Mouse (Mus musculus): ENCODE measurements at regions not wholly inside any gene's neighbourhood (a gene's known extent, or its start where the extent isn't known, plus 50 kb on each side); places are given as distances from the start of the nearest gene placed in this dataset.

DNA sequence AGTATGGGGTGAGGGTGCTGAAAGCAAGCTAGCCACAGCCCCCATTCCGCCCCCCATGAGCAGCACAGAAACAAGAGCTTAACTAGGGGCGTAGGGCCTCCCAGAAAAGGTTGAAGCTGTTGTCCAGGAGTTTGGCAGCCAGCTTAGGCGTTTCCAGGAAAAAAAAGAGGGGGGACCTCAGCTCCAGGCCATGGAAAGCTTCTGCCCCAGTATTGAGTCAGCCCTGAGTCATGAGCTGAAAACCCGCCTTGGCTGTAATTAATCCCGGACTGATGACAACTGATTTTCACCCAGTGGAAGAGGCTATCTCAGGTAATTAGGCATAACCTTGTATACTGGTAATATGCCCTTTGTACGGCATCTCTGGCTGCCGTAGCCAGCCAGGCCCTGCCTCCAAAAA lies 251.3 kb downstream of the Bcl11b start:
- H3K4me3 ChIP-seq (ENCODE audit: insufficient read depth, low read length) = no peak overlapping the region
- no peak overlapping the region for H3K27ac ChIP-seq (ENCODE audit: insufficient read depth, low read length)
- no peak for TF ChIP-seq POLR2A (IDR thresholded peaks at IDR 0.05; ENCODE audit: extremely low read depth, insufficient read depth, low read length)
- TF ChIP-seq CTCF (IDR thresholded peaks at IDR 0.05; ENCODE audit: extremely low read depth, insufficient read depth, low read length) = no peak
- H3K4me1 ChIP-seq (ENCODE audit: control insufficient read depth, insufficient read depth, low read length) = no peaks in the 10 kb centered on the region

DNA sequence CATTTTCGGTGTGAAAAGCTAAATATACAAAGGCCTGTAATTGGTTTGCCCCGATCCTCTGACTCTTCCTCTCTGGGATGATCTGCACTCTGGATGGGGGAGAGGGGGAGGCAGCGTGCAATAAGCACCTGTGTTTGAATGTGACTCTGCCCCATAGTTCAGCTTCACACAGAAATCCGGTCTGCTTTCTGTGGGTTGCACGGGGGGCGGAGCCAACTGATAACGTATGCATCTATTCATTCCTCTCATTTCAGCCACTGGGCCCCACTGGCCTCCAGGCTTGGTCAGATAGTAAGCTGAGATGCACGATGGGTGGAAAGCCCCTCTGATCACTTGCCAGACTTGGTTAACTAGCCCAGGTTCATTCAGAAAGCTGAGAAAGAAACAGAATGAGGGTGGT lies 250.8 kb downstream of the Bcl11b start:
- H3K4me3 ChIP-seq (ENCODE audit: insufficient read depth, low read length) = no peak overlapping the region
- no peak overlapping the region for H3K27ac ChIP-seq (ENCODE audit: insufficient read depth, low read length)
- TF ChIP-seq POLR2A (IDR thresholded peaks at IDR 0.05; ENCODE audit: extremely low read depth, insufficient read depth, low read length) (no peak), CTCF (IDR thresholded peaks at IDR 0.05; ENCODE audit: extremely low read depth, insufficient read depth, low read length) (no peak)
- no peaks in the 10 kb centered on the region for H3K4me1 ChIP-seq (ENCODE audit: control insufficient read depth, insufficient read depth, low read length)

DNA sequence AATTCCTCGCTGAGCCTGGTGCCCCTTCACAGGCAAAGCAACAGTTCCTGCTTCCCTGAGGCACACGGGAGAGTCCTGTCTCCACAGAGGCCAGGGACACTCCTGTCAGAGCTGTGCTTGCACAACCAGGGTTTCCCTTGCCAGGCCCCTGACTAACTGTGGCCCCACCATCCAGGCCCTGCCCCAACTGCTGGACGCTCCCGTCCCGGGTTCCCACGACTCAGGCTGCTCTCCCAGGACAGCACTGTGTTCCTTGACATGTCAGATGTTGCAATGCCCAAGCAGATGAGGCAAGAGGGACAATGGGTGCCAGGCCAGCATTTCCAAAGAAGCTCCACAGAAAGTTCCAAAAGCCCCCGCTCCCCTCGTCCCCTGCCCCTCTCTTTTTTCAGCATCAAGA lies 250.4 kb downstream of the Bcl11b start:
- H3K27ac ChIP-seq (ENCODE audit: insufficient read depth, low read length) = no peak overlapping the region
- no peak overlapping the region for H3K4me3 ChIP-seq (ENCODE audit: insufficient read depth, low read length)
- TF ChIP-seq POLR2A (IDR thresholded peaks at IDR 0.05; ENCODE audit: extremely low read depth, insufficient read depth, low read length) (no peak), CTCF (IDR thresholded peaks at IDR 0.05; ENCODE audit: extremely low read depth, insufficient read depth, low read length) (no peak)
- H3K4me1 ChIP-seq (ENCODE audit: control insufficient read depth, insufficient read depth, low read length) = no peaks in the 10 kb centered on the region

DNA sequence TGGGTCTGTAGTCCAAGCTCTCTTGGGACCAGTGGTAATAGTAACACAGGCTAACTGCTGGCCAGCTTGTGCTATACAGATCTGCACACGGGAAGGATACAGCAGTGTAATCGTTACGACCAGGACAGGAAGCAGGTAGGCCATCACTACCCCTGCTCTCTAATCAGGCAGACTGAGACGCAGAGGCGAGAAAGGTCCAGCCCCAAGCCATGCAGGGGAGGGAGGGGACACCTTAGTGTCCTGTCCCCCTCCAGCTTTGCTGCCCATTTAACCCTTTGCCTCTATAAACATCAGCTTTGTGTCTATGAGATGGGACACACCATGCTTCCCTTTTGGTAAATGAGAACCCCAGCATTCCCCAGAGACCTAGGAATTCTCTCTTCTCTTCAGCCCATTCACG lies 249.9 kb downstream of the Bcl11b start:
- Histone ChIP-seq H3K4me1 (ENCODE audit: control insufficient read depth, insufficient read depth, low read length) (no peaks in the 10 kb centered on the region), H3K27ac (ENCODE audit: insufficient read depth, low read length) (no peak overlapping the region), H3K4me3 (ENCODE audit: insufficient read depth, low read length) (no peak overlapping the region)
- TF ChIP-seq CTCF (IDR thresholded peaks at IDR 0.05; ENCODE audit: extremely low read depth, insufficient read depth, low read length) = no peak
- TF ChIP-seq POLR2A (IDR thresholded peaks at IDR 0.05; ENCODE audit: extremely low read depth, insufficient read depth, low read length) = no peak

DNA sequence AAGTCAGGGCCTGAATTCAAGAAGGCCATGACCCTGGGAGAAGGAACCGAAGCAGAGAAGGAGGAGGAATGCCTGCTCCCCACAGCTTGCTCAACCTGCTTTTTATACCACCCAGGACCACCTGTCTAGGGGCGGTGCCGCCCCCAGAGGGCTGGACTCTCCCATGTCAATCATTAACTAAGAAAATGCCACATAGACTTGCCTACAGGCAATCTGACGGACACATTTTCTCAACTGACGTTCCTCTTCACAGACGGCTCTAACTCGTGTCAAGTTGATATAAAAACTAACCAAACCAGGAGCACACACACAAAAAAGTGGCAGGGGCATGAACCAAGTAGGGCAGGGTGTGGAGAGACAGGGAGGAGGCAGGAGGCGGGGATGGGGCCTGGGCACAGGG lies 248.5 kb downstream of the Bcl11b start:
- no peak for TF ChIP-seq POLR2A (IDR thresholded peaks at IDR 0.05; ENCODE audit: extremely low read depth, insufficient read depth, low read length)
- Histone ChIP-seq H3K27ac (ENCODE audit: insufficient read depth, low read length) (no peak overlapping the region), H3K4me1 (ENCODE audit: control insufficient read depth, insufficient read depth, low read length) (no peaks in the 10 kb centered on the region), H3K4me3 (ENCODE audit: insufficient read depth, low read length) (no peak overlapping the region)

DNA sequence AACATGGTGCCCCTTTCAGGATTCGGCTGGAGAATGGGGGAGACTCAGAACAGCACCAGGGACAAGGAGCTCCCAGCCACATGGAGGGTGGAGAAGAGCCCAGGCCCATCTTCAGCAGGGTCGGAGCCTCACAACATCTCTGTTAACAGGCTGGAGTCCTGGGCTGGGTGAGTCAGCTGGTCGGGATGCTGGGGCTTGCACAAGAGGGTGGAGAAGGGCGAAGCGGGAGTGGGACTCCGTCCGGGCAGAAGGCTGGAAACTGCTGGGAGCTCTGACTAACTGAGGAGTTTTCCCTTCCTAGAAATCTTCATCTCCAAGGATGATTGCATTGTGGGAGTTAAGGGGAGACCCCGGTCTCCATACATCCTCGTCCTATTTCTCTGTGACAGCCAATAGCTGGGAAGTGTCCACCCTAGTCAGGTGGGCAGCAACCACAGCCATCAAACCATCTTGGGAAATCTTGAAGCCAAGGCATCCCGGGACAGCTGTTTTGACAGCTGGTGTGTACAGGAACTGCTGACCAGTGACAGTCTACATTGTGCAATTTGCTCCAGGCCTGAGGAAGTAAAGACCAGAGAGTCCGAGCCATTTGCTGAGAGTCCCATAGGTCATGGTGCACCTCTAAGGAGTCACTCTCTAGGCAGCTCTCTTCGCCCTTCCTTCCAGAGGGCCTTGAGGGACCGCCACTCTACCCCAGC lies 247.4 kb downstream of the Bcl11b start:
- TF ChIP-seq POLR2A (IDR thresholded peaks at IDR 0.05; ENCODE audit: extremely low read depth, insufficient read depth, low read length) (no peak), CTCF (IDR thresholded peaks at IDR 0.05; ENCODE audit: extremely low read depth, insufficient read depth, low read length) (no peak)
- no peak overlapping the region for H3K4me3 ChIP-seq (ENCODE audit: insufficient read depth, low read length)
- H3K4me1 ChIP-seq (ENCODE audit: control insufficient read depth, insufficient read depth, low read length) = no peaks in the 10 kb centered on the region
- H3K27ac ChIP-seq (ENCODE audit: insufficient read depth, low read length) = no peak overlapping the region

DNA sequence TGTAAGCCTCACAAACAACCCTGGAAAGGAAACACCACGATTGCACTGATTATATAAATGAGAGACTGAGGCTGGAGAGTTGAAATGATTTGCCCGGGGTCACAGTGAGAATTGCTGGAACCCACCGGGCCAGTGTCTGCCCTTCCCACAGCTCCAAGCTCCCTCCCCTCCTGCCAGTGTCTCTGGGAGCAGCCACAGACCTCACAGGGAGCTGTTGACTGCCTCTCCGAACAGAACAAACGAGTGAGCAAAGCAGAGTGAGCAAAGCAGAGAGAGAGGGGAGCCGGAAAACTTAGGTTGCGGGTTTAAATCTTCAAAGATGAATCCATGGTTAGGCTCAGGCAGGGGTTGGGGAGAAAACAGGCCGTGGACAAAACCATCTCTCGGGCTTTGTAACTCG lies 246.2 kb downstream of the Bcl11b start:
- Histone ChIP-seq H3K27ac (ENCODE audit: insufficient read depth, low read length) (no peak overlapping the region), H3K4me3 (ENCODE audit: insufficient read depth, low read length) (no peak overlapping the region), H3K4me1 (ENCODE audit: control insufficient read depth, insufficient read depth, low read length) (no peaks in the 10 kb centered on the region)
- TF ChIP-seq CTCF (IDR thresholded peaks at IDR 0.05; ENCODE audit: extremely low read depth, insufficient read depth, low read length) = no peak
- no peak for TF ChIP-seq POLR2A (IDR thresholded peaks at IDR 0.05; ENCODE audit: extremely low read depth, insufficient read depth, low read length)

DNA sequence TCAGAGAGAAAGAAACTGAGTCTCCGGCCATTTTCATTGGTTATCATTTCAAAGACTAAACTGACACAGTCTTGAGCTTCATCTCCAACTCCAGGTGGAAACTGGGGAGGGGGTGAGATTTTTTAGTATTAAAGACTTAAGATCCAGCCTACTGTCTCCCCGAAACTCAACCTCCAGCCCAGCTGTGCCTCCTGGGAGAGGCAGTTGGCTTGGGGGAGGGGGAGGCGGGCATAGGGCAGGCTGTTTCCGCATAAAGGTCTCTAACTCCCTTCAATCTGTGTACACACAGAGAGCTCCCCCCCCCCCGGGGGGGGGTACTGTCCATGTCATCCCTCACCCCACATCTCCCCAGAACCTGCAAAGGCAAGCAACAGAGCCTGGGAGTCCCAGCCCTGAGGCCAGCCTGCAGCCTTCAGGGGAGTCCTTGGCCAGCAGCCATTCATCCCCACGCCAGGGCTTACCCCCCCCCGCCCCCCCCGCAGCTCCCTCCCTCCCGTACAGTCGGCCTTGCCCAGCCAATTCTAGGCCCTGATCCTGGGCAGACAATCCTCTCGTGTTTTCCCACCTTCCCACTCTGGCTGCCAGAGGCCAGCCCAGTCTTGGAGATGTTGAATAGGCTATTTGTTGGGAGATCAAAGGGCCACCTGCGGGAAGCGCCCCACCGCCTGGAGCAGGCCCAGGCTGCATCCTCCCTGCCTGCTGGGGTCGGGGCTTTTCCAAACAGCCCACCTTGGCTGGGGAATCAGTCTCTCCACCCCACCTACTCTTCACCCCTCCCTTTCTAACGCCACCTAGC lies 245.2 kb downstream of the Bcl11b start:
- Histone ChIP-seq H3K4me3 (ENCODE audit: insufficient read depth, low read length) (no peak overlapping the region), H3K4me1 (ENCODE audit: control insufficient read depth, insufficient read depth, low read length) (no peaks in the 10 kb centered on the region), H3K27ac (ENCODE audit: insufficient read depth, low read length) (no peak overlapping the region)
- TF ChIP-seq POLR2A (IDR thresholded peaks at IDR 0.05; ENCODE audit: extremely low read depth, insufficient read depth, low read length) (no peak), CTCF (IDR thresholded peaks at IDR 0.05; ENCODE audit: extremely low read depth, insufficient read depth, low read length) (no peak)

DNA sequence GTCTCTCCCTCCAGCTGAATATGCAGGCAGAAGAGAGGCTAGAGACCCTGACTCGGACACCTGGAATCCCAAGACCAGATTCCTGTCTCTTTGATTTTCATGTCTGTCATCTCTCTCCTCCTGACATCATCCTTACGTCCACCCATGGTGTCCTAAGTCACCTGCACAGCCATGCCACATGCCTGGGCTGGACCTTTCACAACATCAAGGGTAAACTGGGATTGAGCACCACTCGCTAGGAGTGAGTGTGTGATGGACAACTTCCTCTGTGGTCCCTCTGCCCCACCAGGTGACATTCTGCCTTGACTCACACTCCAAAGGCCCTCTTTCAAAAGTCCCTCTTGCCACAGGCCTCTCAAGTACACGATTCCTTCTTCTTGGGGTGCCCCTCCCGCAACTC lies 244.1 kb downstream of the Bcl11b start:
- H3K4me3 ChIP-seq (ENCODE audit: insufficient read depth, low read length) = no peak overlapping the region
- TF ChIP-seq POLR2A (IDR thresholded peaks at IDR 0.05; ENCODE audit: extremely low read depth, insufficient read depth, low read length) (no peak), CTCF (IDR thresholded peaks at IDR 0.05; ENCODE audit: extremely low read depth, insufficient read depth, low read length) (no peak)

DNA sequence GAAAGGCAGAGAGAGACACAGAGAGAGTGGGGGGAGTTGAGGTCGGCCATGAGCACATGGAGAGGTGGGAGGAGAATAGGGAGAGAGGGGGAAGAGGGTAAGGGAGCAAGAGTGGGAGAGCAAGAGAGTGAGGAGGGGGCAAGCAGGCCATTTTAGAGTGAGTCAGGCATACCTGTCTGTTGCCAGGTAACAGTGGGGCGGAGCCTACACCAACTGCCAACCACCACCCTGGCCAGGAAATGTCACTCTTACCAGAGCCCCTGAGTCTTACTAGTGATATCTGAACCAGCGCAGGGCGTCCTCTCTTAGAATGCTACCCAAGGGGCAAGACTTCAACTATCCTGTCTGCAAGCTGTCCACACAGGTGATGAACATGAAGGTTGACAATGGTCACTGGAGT lies 243.5 kb downstream of the Bcl11b start:
- Histone ChIP-seq H3K4me3 (ENCODE audit: insufficient read depth, low read length) (no peak overlapping the region), H3K27ac (ENCODE audit: insufficient read depth, low read length) (no peak overlapping the region), H3K4me1 (ENCODE audit: control insufficient read depth, insufficient read depth, low read length) (no peaks in the 10 kb centered on the region)
- TF ChIP-seq CTCF (IDR thresholded peaks at IDR 0.05; ENCODE audit: extremely low read depth, insufficient read depth, low read length) = no peak
- no peak for TF ChIP-seq POLR2A (IDR thresholded peaks at IDR 0.05; ENCODE audit: extremely low read depth, insufficient read depth, low read length)

More for the DNA sequence above, 244.1 kb downstream of the Bcl11b start:
- Histone ChIP-seq H3K27ac (ENCODE audit: insufficient read depth, low read length) (no peak overlapping the region), H3K4me1 (ENCODE audit: control insufficient read depth, insufficient read depth, low read length) (no peaks in the 10 kb centered on the region)

Measured in cortical plate, adult 2 months (tissue).